Mouse (Mus musculus): ENCODE data around the gene Nfia. TPM values are rescaled to one million over a fixed set of nuclear protein-coding genes. Genes with fewer than 3 reads are reported as not detected.

Gene Nfia
- polyA plus RNA-seq, 1 experiment from 2014 or later: 45.4 TPM

DNA sequence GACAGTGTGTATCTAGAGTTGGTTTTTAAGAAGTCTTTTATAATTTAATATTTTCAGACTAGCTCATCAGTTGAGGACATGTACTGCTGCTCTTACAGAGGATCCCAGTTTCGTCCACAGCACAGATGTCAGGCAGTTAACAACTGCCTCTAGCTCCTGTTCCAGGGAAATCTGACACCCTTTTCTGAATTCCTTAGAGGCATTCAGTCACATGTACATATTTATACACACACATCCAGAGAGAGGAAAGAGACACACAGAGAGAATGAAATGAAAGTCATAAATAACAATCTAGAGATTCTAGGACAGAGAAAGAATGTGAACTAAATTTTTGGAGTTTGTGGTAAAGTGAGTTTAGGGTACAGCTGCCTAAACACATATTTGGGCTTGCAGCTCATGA, 308.1 kb downstream of the Nfia start:
- Histone ChIP-seq H3K27me3 (ENCODE audit: control insufficient read depth, insufficient read depth, low read length) (no peaks in the 10 kb centered on the region), H3K27ac (ENCODE audit: low read depth, low read length) (no peak overlapping the region), H3K4me1 (replicated peaks; ENCODE audit: control insufficient read depth, insufficient read depth, low read length) (no peaks in the 10 kb centered on the region), H3K4me3 (ENCODE audit: low read depth, low read length) (no peak overlapping the region), H3K9ac (ENCODE audit: low read length) (no peak overlapping the region), H3K4me2 (ENCODE audit: low read depth, low read length, severe bottlenecking) (no peak overlapping the region), H3K9me3 (ENCODE audit: control insufficient read depth, low read length) (no peaks in the 10 kb centered on the region), H3K36me3 (ENCODE audit: control insufficient read depth, insufficient read depth, low read length) (no peaks in the 10 kb centered on the region)
- 45% methylated on average over 1 of the region's 1 CpGs for WGBS
- DNase-seq (ENCODE audit: low spot score) (no peak), ATAC-seq (replicated peaks; ENCODE audit: low FRiP score) (no peak)

DNA sequence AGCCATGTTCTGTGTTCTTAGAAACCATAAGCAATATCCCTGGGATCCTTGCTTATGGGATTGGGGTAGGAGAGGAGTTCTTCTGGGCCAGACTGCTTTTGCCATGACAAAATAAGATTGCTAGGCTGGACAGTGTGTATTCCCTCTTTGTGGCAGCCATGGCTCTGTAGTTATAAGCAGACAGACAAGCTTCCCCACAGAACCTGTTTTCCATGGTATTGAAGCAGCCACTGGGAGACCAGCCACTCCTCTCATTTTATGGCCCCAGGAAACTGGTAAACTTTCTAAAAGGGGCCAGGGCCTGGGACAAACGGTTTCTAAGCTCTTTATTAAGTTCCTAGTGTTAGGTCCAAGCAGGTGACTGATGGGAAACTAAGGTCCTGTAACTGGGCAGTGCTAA, 309.4 kb downstream of the Nfia start:
- DNase-seq (ENCODE audit: low spot score) (no peak), ATAC-seq (replicated peaks; ENCODE audit: low FRiP score) (no peak)
- Histone ChIP-seq H3K27me3 (ENCODE audit: control insufficient read depth, insufficient read depth, low read length) (no peaks in the 10 kb centered on the region), H3K36me3 (ENCODE audit: control insufficient read depth, insufficient read depth, low read length) (no peaks in the 10 kb centered on the region), H3K4me1 (replicated peaks; ENCODE audit: control insufficient read depth, insufficient read depth, low read length) (no peaks in the 10 kb centered on the region), H3K9ac (ENCODE audit: low read length) (no peak overlapping the region), H3K4me3 (ENCODE audit: low read depth, low read length) (no peak overlapping the region), H3K27ac (ENCODE audit: low read depth, low read length) (no peak overlapping the region), H3K9me3 (ENCODE audit: control insufficient read depth, low read length) (no peaks in the 10 kb centered on the region), H3K4me2 (ENCODE audit: low read depth, low read length, severe bottlenecking) (no peak overlapping the region)
- 50% methylated on average over 1 of the region's 1 CpGs for WGBS

DNA sequence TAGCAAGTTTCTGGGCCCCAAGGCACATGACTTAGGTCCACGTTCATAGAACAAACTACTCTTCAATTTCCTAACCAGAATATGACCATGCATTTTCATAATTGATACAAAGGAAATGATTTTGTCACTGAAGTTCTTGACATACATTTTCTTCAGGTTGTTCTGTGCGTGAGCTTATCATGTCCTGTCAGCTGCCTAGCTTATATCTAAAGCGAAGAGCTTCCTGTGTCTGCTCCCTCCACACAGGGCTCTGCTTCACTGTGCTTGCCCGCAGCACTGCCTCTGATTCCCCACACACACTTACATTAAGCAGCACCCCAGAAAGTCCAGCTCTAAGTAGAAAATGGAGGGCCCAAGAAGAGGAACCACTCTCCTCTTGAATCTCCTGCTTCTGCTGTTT, 310.0 kb downstream of the Nfia start:
- 94% methylated on average over 4 of the region's 4 CpGs for WGBS
- Histone ChIP-seq H3K4me1 (replicated peaks; ENCODE audit: control insufficient read depth, insufficient read depth, low read length) (no peaks in the 10 kb centered on the region), H3K27ac (ENCODE audit: low read depth, low read length) (no peak overlapping the region), H3K4me3 (ENCODE audit: low read depth, low read length) (no peak overlapping the region), H3K36me3 (ENCODE audit: control insufficient read depth, insufficient read depth, low read length) (no peaks in the 10 kb centered on the region), H3K9ac (ENCODE audit: low read length) (no peak overlapping the region), H3K27me3 (ENCODE audit: control insufficient read depth, insufficient read depth, low read length) (no peaks in the 10 kb centered on the region), H3K9me3 (ENCODE audit: control insufficient read depth, low read length) (no peaks in the 10 kb centered on the region), H3K4me2 (ENCODE audit: low read depth, low read length, severe bottlenecking) (no peak overlapping the region)
- DNase-seq (ENCODE audit: low spot score) (no peak), ATAC-seq (replicated peaks; ENCODE audit: low FRiP score) (no peak)

DNA sequence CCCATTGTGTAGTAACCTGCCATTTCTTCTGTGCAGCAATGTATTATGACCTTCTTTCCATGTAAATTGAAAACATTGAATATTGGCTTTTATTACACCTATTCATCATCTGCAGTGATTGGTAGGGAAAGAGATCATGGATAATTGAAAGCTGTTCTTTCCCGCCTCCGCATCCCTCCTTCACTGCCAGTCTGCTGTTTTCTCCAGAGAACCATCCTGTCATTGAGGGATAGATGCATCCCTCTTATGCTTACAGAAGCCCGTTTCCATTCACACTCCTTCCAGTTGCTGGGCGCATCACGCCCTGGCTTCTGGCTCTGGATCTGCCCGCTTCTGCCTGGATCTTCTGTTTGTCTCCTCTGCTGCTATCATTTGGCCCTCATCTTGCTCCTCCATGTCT, 312.5 kb downstream of the Nfia start:
- Histone ChIP-seq H3K4me2 (ENCODE audit: low read depth, low read length, severe bottlenecking) (no peak overlapping the region), H3K9ac (ENCODE audit: low read length) (no peak overlapping the region), H3K4me3 (ENCODE audit: low read depth, low read length) (no peak overlapping the region), H3K27ac (ENCODE audit: low read depth, low read length) (no peak overlapping the region), H3K4me1 (replicated peaks; ENCODE audit: control insufficient read depth, insufficient read depth, low read length) (no peaks in the 10 kb centered on the region), H3K36me3 (ENCODE audit: control insufficient read depth, insufficient read depth, low read length) (no peaks in the 10 kb centered on the region), H3K27me3 (ENCODE audit: control insufficient read depth, insufficient read depth, low read length) (no peaks in the 10 kb centered on the region), H3K9me3 (ENCODE audit: control insufficient read depth, low read length) (no peaks in the 10 kb centered on the region)
- 91% methylated on average over 6 of the region's 6 CpGs for WGBS
- DNase-seq (ENCODE audit: low spot score) (no peak), ATAC-seq (replicated peaks; ENCODE audit: low FRiP score) (no peak)

DNA sequence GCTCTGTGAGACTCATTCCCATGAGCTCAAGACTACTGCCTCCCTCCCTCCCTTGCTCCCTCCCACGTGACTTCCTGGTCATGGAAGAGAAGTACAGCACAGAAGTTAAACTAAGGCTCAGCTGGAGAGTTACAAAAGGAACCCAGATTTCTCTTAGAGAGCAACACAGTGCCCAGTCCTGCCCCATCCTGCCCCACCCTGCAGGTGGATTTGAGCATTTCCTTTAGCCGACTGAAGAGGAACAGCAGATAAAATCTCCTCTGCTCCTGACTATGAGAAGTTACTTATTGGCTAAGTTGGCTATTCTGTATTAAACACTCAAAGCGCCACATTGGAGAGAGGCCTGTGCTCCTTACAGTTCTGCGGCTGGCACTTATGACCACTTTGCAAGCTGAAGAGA, 314.4 kb downstream of the Nfia start:
- Histone ChIP-seq H3K9me3 (ENCODE audit: control insufficient read depth, low read length) (no peaks in the 10 kb centered on the region), H3K4me2 (ENCODE audit: low read depth, low read length, severe bottlenecking) (no peak overlapping the region), H3K4me1 (replicated peaks; ENCODE audit: control insufficient read depth, insufficient read depth, low read length) (no peaks in the 10 kb centered on the region), H3K4me3 (ENCODE audit: low read depth, low read length) (no peak overlapping the region), H3K9ac (ENCODE audit: low read length) (no peak overlapping the region), H3K27ac (ENCODE audit: low read depth, low read length) (no peak overlapping the region), H3K27me3 (ENCODE audit: control insufficient read depth, insufficient read depth, low read length) (no peaks in the 10 kb centered on the region), H3K36me3 (ENCODE audit: control insufficient read depth, insufficient read depth, low read length) (no peaks in the 10 kb centered on the region)
- ATAC-seq (replicated peaks; ENCODE audit: low FRiP score): no peak
- no peak for DNase-seq (ENCODE audit: low spot score)
- 68% methylated on average over 4 of the region's 4 CpGs for WGBS

DNA sequence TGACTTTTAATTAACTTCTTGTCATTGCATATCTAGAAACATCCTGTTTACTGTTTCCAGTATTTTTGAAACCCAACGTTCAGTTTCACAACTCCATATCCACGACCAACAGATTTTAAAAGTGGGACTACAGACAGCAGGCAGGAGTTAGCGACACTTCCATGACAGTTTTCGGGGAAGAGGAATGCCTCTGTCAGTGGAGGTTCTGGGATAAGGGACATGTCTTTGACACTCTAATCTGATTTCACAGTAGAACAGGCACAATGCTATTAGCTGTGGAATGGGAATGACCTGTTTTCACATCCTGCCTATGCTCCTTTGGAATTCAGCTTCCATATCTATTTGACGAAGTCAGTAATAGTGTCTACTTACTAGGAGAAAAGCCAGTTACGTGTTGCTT, 317.5 kb downstream of the Nfia start:
- no peaks in the 10 kb centered on the region for H3K9me3 ChIP-seq (ENCODE audit: control insufficient read depth, low read length)
- peaks cover 4% of the 10 kb centered on the region; the same call in 1 of the 2 replicates for H3K4me1 ChIP-seq (replicated peaks; ENCODE audit: control insufficient read depth, insufficient read depth, low read length)
- ATAC-seq (replicated peaks; ENCODE audit: low FRiP score) (no peak), DNase-seq (ENCODE audit: low spot score) (no peak)
- no peaks in the 10 kb centered on the region for H3K27me3 ChIP-seq (ENCODE audit: control insufficient read depth, insufficient read depth, low read length)
- no peaks in the 10 kb centered on the region for H3K36me3 ChIP-seq (ENCODE audit: control insufficient read depth, insufficient read depth, low read length)
- H3K9ac ChIP-seq (ENCODE audit: low read length): no peak overlapping the region
- no peak overlapping the region for H3K4me2 ChIP-seq (ENCODE audit: low read depth, low read length, severe bottlenecking)
- H3K27ac ChIP-seq (ENCODE audit: low read depth, low read length): no peak overlapping the region
- WGBS: 54% methylated on average over 6 of the region's 6 CpGs
- no peak overlapping the region for H3K4me3 ChIP-seq (ENCODE audit: low read depth, low read length)

DNA sequence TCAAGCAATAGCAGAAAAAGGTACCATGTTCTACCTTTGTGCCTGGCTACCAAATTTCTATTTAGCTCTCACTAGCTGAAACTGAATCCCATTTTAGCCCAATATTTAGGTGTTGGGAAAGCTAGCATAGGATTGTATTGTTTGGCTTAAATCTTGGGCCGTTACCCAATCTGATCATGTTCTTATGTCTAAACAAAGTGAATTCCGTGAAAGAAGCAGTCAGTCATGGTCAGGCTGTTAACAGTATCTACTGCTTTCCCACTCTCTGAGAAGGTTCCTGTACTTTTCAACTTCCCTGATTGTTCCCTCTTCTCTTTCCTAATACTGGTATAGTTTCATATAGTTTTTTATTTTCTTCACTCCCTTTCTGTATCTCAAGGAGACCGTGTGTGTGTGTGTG, 318.1 kb downstream of the Nfia start:
- ATAC-seq (replicated peaks; ENCODE audit: low FRiP score) (no peak), DNase-seq (ENCODE audit: low spot score) (no peak)
- Histone ChIP-seq H3K36me3 (ENCODE audit: control insufficient read depth, insufficient read depth, low read length) (no peaks in the 10 kb centered on the region), H3K4me2 (ENCODE audit: low read depth, low read length, severe bottlenecking) (no peak overlapping the region), H3K9ac (ENCODE audit: low read length) (no peak overlapping the region), H3K4me1 (replicated peaks; ENCODE audit: control insufficient read depth, insufficient read depth, low read length) (peaks cover 4% of the 10 kb centered on the region; the same call in 1 of the 2 replicates), H3K4me3 (ENCODE audit: low read depth, low read length) (no peak overlapping the region), H3K9me3 (ENCODE audit: control insufficient read depth, low read length) (no peaks in the 10 kb centered on the region), H3K27me3 (ENCODE audit: control insufficient read depth, insufficient read depth, low read length) (no peaks in the 10 kb centered on the region), H3K27ac (ENCODE audit: low read depth, low read length) (no peak overlapping the region)
- 88% methylated on average over 3 of the region's 3 CpGs for WGBS

DNA sequence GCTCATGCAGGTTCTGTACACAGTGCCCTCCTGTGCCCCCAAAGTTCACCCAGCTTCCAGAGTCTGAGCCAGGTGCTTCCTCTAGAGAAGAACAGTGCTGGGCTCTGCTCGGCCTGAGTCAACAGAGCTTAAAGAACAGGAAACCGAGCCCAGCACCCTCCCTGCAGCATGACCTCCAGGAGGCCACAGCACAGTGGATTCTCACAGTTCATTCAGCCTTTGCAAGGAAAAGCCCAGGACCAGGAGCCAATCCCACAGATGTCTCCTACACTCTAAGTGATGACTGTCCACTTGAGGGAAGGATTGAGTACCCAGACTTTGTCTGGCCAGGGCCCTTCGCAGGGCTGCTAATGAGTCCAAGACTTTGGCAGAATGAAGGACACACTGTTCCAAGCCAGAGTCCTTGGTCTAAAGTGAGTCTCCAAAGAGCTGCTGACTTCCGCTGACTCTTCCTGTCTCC, 318.9 kb downstream of the Nfia start:
- Histone ChIP-seq H3K9ac (ENCODE audit: low read length) (no peak overlapping the region), H3K4me1 (replicated peaks; ENCODE audit: control insufficient read depth, insufficient read depth, low read length) (peaks cover 4% of the 10 kb centered on the region; the same call in 1 of the 2 replicates), H3K36me3 (ENCODE audit: control insufficient read depth, insufficient read depth, low read length) (no peaks in the 10 kb centered on the region), H3K9me3 (ENCODE audit: control insufficient read depth, low read length) (no peaks in the 10 kb centered on the region), H3K4me3 (ENCODE audit: low read depth, low read length) (no peak overlapping the region), H3K4me2 (ENCODE audit: low read depth, low read length, severe bottlenecking) (no peak overlapping the region), H3K27ac (ENCODE audit: low read depth, low read length) (no peak overlapping the region; the same call in 1 of the 2 replicates), H3K27me3 (ENCODE audit: control insufficient read depth, insufficient read depth, low read length) (no peaks in the 10 kb centered on the region)
- ATAC-seq (replicated peaks; ENCODE audit: low FRiP score): no peak
- WGBS: 62% methylated on average over 4 of the region's 4 CpGs
- DNase-seq (ENCODE audit: low spot score): no peak

DNA sequence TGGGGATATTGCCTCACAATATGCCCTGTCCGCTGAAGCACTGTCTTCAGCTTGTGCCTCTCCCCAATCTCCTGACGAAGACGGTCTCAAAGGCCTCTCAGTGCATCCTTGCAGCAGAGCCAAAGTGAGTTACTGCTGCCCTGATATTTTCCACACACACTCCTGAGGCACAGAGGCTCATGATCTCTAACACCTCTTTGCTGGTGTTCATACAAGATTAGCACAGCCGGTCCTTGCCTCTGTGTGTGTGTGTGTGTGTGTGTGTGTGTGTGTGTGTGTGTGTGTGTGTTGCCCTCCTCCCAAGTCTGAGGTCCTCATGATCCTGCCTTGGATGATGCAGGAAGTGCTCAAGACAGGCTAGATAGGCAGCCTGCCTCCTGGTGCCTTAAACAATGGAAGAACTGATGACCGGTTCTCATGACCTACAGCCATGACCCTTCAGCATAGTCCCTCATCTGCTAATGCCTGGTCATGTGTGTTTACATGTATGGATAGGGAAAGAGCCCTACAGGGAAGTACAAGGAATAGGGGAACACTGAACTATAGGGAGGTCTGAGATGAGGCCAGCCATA, 319.5 kb downstream of the Nfia start:
- DNase-seq (ENCODE audit: low spot score): no peak
- 90% methylated on average over 5 of the region's 5 CpGs for WGBS

More for the DNA sequence above, 319.5 kb downstream of the Nfia start:
- Histone ChIP-seq H3K9me3 (ENCODE audit: control insufficient read depth, low read length) (no peaks in the 10 kb centered on the region), H3K27ac (ENCODE audit: low read depth, low read length) (no peak overlapping the region; the same call in 1 of the 2 replicates), H3K27me3 (ENCODE audit: control insufficient read depth, insufficient read depth, low read length) (no peaks in the 10 kb centered on the region), H3K4me2 (ENCODE audit: low read depth, low read length, severe bottlenecking) (no peak overlapping the region), H3K4me1 (replicated peaks; ENCODE audit: control insufficient read depth, insufficient read depth, low read length) (peaks cover 4% of the 10 kb centered on the region; the same call in 1 of the 2 replicates), H3K9ac (ENCODE audit: low read length) (no peak overlapping the region), H3K4me3 (ENCODE audit: low read depth, low read length) (no peak overlapping the region), H3K36me3 (ENCODE audit: control insufficient read depth, insufficient read depth, low read length) (no peaks in the 10 kb centered on the region)
- ATAC-seq (replicated peaks; ENCODE audit: low FRiP score): no peak
